Mouse (Mus musculus): Measurements from ENCODE around the gene Ppie. TPM values are rescaled to one million over a fixed set of nuclear protein-coding genes. Genes with fewer than 3 reads are reported as not detected.

Gene Ppie
- polyA plus RNA-seq (2012), result 12.9 and 15.8 TPM in 2 replicates

GRCm38 (mm10) chr4:123139513-123140154, at the start of gene Ppie:
Gene Ppie (minus strand): TSS chr4:123139951.

DNA sequence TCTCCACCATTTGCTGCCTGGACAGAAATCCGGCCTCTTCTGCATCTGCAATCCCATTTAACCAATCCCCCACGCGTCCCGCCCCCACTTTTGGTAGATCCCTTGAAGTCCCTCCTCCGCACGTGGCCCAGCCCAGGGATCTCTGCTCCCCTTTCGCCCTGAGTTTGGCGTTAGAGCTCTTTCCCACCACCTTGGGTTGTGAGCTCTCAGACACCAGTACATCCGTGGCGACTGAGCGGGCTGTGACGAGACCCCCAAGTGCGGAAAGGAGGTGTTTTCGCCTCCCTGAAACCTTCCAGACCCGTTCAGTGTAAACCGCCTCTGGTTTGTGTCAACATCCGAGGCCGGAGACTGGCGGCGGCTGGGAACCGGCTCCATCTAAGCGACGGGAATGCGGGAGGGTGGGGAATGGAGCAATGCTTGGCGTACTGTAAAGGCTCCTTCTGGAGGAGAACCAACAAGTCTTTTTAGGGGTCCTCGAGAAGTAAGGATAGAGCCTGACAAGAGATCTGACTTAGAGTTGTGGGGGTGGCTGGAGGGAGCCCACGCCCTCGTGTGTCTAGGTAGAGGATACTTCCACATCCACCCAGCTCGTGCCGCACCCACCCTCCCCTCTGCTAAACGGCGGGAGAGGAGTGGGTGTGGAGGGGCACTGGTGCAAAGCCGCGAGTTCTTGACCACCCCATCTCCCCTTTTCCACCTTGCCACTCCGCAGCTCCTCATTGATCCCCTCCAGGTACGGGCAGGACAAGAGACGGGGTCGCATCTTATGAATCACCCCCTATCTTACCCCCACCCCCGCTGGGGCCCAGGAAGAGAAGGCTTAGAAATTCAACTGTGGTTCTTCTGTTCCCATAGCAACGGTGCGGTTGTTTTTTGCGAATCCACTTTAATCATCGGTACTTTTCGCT, 42.8 kb upstream of the Ppie start, which contains the start of gene Hpcal4:
Gene Hpcal4, plus strand, starts transcription at position 900 of the 911 bp plus-strand sequence.

DNA sequence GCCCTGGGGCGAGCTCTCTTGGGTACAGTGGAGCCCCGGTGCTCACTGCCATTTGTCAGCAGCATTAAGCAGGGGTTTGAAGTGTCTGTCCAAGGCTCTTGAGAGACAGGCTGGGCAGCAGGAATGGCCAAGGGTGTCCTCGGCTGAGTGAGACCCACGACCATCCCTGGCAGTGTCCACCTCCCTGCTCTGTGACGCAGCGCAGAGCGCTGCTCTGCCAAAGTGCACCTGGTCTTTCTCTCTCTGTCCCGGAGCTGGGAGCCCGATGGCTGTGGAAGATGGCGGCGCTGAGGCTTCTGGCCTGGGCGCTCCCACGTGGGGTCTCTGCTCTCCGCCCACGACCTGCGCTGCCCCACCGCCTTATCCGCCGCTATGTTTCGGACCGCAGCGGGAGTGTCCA, 23.7 kb downstream of the Ppie start, which contains the start of gene Oxct2b:
Gene Oxct2b, plus strand, starts transcription at position 256 of the 400 bp plus-strand sequence.

DNA sequence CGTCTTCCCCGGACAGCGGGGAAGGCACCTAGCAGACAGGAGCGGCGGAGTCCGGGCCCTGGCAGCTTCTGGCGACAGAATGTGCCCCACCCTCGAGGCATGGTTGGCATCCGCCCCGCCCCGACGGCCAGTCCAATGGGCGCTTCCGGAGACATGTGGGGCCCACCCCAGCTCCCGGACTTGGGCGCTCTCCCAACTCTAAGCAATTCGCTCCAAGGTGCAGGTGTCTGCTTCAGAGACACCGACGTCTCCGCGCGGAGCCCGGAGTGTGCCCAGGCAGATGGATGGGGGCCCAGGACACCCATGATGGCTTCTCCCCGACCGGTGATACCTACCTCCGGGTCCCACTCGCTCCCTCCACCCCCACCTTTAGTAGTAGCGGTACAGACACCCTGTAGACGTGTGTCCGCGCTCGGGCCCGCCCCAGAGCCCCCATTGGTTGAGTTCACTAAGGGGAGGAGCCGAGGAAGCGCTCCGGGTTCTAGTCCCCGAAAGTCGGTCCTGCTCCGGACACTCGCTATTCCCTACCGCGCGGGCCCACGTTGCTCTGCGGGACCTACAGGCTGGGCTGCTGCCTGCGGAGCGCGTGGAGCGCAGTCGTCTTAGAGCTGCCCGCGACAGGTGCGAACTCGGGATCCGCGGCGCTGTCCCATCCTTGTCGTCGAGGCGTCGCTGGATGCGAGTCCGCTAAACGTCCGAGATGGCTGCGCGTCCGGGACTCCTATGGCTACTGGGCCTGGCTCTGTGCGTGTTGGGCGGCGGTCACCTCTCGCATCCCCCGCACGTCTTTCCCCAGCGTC, 34.9 kb downstream of the Ppie start, which contains the start of gene Bmp8b:
Gene Bmp8b, plus strand, starts transcription at position 515 of the 800 bp plus-strand sequence.

Other genes starting within 250 kb of the Ppie start
- 0.08 and 0.21 TPM in 2 replicates for gene Mfsd2a, start 178.8 kb downstream of the Ppie start, polyA plus RNA-seq (2012)
- 2.9 and 7.0 TPM in 2 replicates for gene Mycl, start 144.3 kb downstream of the Ppie start, polyA plus RNA-seq (2012)
- 2.7 and 2.9 TPM in 2 replicates for gene Trit1, start 123.4 kb downstream of the Ppie start, polyA plus RNA-seq (2012)
- gene Bmp8b, start 34.8 kb downstream of the Ppie start, polyA plus RNA-seq (2012), result not detected in 2 replicates
- gene Oxct2b, start 23.7 kb downstream of the Ppie start, polyA plus RNA-seq (2012), result not detected in 2 replicates
- not detected in 2 replicates for gene Hpcal4, start 43.3 kb upstream of the Ppie start, polyA plus RNA-seq (2012)
- not detected in 2 replicates for gene Nt5c1a, start 61.6 kb upstream of the Ppie start, polyA plus RNA-seq (2012)
- 0.16 and 0.43 TPM in 2 replicates for gene Heyl, start 93.6 kb upstream of the Ppie start, polyA plus RNA-seq (2012)
- 714 and 746 TPM in 2 replicates for gene Pabpc4, start 122.4 kb upstream of the Ppie start, polyA plus RNA-seq (2012)
- gene Oxct2a, start 183.7 kb upstream of the Ppie start, polyA plus RNA-seq (2012), result 0.03 and 0.15 TPM in 2 replicates
- 0.27 and 0.50 TPM in 2 replicates for gene Bmp8a, start 203.3 kb upstream of the Ppie start, polyA plus RNA-seq (2012)

Measured in megakaryocyte-erythroid progenitor cell, adult 5 weeks (primary cell).